Mouse (Mus musculus) layer of hippocampus, adult 9-10 months (tissue): ENCODE results near the gene Vstm5.
"Not testable (repeated sequence)": the region's sequence is repeated elsewhere in the genome, so short reads cannot be mapped to it uniquely, and the experiment has no call there.

Experiments
- DNase-seq: peaks from one replicate; pipeline ENCODE4 v3.0.0; 2022; ENCODE audit warnings: low spot score

The Vstm5 gene

DNA sequence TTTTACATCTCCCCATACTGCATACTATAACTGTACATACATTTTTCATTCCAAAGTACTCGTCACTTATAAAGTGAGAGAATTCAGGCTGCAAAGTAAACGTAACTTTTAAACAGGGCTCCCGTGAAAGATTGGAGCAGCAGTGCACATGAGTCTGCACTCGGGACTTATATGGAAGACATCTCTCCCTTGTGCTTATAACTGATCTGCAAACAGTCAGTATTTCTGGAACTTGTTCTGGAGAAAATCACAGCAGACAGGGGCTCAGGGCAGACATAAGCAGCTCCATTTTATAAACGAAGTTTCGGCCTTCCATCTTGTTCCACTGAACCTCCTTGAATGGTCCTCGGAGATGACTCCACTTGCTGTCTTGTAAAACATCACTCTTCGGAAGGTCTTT, 23.1 kb downstream of the Vstm5 start:
- no peak for DNase-seq

DNA sequence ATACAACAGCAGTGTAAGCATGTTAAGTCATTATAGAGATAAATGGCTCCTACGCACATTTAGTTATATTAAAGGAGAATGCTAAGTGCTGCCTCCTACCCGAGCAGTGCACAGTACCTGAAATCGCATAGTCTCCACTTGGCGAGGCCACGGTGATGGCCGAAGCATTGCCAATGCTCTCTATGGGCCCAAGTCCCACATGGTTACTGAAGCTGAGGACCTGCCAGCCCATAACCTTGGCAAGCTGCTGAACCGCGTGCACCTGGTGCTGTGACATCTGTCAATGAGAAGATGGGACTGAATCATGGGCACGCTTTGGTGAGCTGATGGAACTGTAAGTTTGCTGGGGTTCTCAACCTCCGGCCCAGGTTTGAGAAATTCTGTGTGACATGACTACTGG, 24.6 kb downstream of the Vstm5 start:
- DNase-seq = no peak

DNA sequence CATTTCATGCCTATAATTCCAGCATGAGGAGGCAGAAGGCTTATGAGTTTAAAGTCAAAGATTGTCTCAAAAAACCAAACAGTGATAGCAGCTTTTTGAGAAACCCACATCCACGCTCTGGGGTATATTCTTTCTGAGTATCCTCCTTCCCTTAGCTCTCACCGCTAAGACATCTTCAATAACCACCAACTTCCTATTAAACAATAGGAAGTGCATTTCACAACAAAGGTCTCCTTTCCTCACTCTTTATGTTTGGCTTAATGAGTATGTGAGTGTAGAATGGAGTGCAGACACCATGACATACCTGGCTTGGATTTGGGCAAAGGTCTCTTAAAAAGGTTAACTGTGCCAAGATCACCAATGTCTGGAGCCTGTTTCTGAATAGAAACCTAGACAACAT, 35.1 kb downstream of the Vstm5 start:
- no peak for DNase-seq

DNA sequence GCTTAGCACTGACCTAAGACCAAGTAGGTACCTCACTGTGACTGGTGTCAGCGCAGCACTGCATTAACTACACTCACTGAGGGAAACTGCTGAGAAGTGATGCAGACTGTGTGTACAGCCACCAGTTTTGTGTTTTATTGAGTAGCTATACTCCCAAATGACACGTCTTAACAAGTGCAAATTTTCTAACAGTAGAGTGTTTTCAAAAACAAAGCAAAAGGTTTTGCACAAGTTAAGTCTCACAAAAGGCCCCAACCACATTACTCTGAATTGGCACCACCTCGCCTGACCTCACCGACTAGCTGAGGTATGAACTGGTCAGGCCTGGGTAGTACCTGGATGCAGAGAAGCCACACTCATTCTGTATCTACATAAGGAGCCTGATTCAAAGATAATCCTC, 38.0 kb downstream of the Vstm5 start:
- no peak for DNase-seq

DNA sequence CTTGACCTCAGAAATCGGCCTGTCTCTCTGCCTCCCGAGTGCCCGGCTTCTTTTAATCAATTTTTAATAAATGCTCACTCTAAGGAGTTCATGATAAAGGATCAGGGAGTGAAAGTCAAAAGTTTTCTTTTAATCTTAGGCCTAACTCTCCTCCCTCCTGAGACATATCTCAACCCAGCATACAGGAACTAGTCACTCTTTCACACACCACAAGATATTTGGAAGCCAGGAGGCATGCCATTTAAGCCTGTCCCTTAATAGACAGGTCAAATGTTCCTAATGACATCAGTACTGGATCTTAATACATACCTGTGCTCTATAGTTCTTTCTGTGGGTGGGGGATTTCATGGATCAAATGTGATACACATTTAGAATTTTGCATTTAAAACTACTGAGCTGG, 39.5 kb downstream of the Vstm5 start:
- no peak for DNase-seq

DNA sequence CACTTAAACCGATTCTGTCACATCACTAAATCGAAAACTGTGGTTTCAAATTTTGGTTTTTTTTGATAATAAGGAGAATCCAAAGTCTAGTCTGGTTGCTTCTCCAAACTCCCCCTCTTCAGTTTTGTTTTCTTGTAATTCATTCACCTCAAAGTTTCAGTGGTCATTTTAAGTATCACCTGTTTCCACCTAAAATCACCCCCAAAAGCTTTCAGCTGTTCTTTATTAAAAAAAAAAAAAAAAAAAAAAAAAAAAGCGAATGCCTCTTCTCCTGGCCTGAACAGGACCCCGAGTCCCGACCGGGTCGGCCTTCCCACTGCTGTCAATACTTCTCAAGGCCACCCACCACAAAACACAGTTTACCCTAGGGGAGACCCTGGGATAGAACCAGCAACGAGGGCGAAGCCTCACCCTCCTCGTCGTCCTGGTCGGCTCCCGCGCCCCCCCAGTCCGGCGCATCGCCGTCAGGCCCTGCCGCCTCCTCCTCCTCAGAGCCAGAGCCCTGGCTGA, 40.3 kb downstream of the Vstm5 start:
- DNase-seq = no peak

DNA sequence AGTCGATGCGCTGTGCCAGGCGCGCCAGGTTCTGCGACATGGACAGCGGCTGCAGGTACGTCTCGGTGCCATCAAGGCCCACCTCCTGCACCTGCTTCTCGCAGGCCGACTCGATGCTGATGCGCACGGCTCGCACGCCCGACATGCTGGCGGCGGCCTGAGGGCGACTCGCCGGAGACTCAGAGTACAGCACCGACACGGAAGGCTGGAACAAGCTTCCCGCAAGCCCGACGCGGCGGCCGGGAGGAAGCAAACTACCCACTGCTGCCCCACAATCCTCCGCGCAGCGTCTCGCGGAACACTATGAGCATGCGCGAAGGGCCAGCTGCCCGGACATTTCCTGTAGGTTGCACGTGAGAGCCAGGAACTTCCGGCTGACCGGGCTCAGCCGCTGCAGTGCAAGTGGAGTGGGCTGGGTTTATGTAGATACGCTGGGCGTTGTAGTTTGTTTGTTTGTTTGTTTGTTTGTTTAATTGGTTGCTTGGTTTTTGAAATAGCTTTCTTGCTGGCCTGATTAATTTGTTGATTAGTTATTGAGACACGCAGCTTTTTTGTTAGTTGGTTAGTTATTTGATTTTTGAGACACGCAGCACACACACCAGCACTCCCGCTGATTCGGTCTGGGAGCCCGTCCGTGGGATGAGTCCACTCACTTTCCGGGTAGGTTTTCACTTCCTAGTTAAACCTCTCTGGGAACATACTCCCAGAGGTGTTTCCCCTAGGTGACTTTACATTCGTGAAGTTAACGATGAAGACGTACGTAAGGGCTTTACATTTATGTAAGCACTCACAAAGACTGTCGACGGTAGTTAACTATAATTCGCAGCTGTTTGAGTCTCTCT, 41.0 kb downstream of the Vstm5 start, which contains the start of gene Med17:
TSS of gene Med17 (minus strand) at position 283 of the 842 bp plus-strand sequence.
- peak; percentile 80 for DNase-seq

DNA sequence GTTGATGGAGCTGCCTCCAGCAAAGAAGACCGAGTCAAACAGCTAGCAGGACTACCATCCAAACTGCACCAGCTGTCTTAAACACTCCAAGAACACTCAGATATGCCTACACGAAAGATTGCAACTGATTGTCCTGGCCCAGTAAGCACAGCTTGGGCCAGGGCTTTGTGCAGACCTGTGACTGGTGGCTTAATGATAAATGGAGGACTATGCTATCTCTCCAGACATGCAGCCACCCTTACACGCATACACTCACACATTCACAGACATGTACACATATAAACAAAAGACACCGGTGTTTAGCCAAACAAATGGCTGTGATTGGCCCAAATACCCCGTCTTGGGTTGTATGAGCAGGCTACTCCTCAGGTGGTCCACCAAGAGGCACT, 41.6 kb downstream of the Vstm5 start:
- DNase-seq = no peak

DNA sequence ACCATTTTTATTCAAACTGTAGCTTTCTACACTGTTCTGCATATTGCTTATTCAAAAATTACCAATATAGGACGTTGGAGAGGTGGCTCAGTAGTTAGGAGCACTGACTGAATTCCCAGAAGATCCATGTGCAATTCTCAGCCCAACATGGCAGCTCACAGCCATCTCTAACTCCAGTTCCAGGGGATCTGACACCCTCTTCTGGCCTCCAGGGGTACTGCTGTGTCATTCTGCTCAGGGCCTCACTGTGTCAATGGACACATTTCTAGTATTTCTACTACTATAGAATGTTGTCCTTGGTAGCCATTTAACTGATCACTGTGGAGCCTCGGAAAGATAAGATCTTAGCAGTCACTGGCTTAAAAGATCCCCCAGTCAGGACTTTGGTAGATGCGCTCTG, 46.6 kb downstream of the Vstm5 start:
- DNase-seq = no peak

DNA sequence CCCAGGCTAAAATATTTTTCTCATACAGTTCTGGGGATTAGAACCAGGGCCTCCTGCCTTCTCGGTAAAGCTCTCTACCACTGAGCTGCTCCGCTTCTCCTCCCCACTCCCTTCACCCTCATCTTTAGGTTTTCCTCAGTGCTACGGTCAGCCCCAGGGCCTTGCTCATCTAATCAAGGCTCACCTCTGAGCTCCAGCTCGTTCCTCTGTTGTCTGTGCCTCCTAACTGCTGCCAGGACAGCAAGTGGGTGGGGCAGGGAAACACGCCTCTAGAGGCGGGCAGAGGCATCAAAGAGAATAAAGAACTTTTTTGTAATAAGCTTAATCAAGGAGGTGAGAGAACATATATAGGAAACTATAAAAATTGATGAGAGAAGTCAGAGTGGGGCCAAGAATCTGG, 49.0 kb downstream of the Vstm5 start:
- no peak for DNase-seq

DNA sequence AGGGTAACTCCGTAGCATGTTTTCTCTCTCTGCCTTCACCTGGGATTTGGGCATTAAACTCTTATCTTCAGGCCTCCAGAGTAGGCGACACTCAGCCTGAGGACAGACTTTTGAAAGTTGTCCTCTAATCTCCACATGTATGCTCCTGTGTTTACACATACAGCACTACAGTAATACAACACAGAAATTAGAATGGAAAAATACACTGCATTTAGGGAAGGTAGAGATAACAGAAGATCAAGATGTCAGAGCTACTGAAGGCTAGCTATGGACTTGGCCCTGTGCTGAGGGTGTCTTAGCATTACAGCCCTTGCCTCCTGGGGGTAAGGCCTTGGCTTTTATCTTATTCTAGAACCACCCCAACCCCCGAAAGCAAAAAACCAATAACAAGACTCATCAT, 49.6 kb downstream of the Vstm5 start:
- no peak for DNase-seq

DNA sequence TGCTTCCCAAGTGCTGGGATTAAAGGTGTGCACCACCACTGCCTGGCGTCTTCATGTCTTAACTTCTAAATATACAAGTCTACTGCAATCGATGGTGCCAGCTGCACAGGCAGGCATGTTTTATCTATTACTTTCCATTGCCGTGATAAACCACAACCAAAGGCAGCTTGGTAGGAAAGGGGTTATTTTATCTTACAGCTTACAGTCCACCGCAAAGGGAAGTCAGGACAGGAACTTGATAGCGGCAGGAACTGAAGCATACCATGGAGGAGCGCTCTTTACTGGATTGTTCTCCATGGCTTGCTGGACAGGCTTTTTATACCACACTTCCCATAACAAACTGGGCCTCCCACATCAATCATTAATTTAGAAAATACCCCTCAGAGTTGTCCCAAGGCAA, 50.4 kb downstream of the Vstm5 start:
- DNase-seq = no peak

DNA sequence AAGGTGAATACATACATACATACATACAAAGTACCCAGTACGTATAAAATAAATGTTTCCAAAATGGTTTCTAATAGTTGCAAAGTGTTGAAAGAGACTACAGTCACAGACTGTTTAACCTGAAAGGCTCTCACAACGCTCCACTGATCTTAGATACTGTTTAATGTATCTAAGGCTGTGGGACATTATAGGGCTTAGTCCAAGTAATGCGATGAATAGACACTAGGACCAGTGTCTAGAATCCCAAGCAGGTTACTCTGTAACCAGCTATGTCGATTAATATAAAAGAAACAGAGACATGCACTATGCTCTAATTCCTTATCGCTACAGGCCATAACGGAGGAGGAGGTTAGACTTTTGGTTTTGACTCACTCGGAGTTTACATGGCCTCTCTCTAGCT, 58.3 kb downstream of the Vstm5 start:
- no peak for DNase-seq

DNA sequence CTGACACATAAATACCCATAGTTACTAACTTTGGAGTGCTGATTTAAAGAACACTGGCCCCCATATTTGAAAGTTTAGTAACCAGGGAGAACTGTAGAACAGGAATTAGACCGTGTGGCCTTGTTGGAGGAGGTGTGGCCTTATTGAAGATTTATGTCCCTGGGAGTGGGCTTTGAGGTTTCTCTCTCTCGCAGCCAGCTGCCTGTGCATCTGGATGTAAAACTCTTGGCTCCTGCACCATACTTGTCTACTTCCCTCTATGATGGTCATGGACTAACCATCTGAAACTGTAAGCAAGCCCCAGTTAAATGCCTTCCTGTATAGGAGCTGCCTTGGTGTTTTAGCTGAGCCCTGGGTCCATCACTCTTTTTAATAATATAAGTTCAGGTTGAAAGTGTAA, 59.6 kb downstream of the Vstm5 start:
- no peak for DNase-seq

DNA sequence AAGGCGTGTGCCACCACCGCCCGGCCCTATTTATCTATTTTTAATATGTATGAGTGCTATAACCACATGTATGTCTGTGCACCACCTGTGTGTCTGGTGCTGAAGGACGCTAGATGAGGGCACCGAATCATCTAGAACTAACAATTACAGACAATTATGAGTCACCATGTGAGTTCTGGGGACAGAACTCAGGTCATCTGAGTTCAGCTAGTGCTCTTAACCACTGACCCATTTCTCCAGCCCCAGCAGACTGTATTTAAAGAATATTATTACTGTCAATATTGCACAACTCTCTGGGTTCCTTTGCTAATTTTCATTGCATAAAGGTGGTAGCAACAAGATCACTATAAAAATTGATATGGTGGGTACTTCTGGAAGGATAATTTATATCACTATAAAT, 61.2 kb downstream of the Vstm5 start:
- DNase-seq = no peak

DNA sequence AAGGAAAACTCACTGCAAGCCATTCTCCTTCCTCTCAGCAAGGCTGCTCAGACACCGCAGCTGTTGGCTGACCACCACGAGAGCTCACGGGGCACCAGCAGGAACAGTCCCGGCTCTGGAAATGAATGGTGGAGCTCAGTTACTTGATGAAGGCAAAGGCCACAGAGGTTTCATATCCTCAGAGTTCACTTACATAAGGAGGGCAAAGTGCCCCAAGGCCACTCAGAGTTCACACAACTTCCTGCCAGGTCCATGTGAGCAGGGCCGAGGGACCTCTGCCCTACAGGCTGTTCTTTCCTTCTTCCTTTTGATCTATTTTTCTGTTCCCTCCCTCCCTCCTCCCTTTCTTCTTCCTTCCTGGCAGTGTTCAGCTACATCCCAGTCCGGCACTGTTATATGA, 62.6 kb downstream of the Vstm5 start:
- DNase-seq = no peak

DNA sequence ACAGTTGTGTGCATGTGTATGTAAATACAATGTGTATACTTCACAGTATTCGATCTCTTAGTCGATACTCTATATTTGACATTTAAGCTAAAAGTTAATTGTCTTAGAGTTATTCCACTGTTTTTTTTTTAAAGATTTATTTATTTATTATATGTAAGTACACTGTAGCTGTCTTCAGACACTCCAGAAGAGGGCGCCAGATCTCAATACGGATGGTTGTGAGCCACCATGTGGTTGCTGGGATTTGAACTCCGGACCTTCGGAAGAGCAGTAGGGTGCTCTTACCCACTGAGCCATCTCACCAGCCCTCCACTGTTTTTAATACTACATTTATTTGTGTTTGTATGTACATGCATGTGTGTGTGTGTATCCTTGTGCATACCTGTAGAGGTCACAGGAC, 63.2 kb downstream of the Vstm5 start:
- not testable (repeated sequence) for DNase-seq

DNA sequence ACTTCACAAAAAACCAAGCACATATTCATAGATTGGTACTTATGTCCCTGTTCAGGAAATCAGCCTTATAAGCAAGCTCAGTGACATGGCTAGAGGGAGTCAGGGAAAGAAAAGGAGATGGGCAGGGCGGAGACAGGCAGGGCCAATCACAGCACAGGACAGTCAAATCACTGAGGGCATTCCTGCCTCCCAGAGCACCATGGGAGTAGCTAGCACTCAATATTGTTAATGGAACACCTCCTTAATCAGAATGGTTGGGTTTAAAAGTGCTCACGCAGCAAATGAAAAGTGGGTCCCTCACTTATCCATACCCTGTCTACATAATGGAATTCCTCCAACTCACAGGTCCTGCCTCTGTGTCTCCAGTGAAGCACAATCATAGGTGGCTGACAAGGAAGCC, 64.0 kb downstream of the Vstm5 start:
- no peak for DNase-seq

DNA sequence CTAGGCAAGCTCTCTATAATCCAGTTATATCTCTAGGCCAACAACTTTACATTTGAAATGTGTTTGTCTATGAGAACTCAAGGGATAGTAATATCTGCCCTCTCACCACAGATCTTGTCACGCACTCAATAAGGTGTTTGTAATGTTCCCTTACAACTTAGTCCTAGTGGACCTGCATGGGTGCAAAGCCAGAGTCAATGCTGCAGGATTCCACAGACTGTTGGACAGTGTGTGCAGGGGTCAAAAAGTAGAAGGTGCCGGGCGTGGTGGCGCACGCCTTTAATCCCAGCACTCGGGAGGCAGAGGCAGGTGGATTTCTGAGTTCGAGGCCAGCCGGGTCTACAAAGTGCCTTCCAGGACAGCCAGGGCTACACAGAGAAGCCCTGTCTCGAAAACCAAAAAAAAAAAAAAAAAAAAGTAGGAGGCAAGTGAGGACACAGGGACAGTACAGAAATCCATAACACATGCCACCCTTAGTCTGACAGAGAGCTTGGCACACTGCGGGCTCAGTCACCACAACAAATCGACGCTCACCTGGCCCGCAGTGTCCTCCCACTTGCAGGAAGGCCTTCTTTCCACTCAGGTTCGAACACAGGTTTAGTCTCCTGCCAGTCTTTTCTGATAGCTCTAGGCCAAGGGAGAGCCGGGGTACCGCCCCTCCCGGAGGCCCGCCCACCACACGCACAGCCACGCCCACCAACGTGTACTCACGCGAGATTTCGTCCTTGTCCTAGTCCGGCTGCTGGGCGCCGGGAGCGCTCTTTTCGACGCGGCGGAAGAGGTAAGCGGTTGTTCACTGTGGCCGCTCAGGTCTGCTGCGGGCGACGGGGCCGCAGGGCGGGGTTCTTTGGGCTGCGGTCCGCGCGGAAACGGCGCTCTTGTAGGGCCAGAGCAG, 66.9 kb downstream of the Vstm5 start, which contains the start of gene Taf1d:
TSS of gene Taf1d (plus strand) at position 712 of the 895 bp plus-strand sequence.
- DNase-seq = peak; percentile 90

DNA sequence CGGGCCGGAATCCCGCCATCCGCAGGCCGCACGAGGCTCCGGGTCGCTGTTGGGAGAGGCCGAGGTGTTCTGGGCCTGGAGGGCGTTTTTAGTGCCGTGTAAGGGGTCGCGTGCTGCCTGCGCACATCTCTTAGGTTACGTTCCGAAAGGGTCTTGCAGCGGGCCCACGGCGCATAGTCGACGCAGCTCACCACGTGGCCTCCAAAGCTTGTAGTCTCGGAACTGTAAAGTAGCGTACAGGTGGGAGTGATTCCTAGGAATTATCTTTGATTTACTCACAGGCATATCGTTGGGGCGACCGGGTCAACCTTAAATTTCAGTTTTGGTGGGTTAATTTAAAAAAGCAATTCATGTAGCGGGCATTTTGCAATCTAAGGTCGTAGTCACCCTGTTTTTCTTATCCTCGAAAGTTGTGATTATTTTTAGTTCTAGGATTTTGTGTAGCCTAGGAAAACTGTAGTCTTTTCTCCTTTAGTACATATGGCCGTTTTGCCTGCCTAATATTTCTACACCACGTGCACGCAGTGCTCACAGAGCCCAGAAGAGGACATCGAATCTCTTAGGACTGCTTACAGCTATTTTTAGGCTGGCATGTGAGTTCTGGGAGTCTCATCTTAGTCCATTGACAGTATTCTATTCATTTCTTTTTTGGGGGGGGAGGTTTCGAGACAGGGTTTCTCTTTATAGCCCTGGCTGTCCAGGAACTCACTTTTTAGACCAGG, 67.7 kb downstream of the Vstm5 start, which contains the start of gene 4931406C07Rik:
TSS of gene 4931406C07Rik (minus strand) at position 51 of the 722 bp plus-strand sequence.
- DNase-seq = no peak

DNA sequence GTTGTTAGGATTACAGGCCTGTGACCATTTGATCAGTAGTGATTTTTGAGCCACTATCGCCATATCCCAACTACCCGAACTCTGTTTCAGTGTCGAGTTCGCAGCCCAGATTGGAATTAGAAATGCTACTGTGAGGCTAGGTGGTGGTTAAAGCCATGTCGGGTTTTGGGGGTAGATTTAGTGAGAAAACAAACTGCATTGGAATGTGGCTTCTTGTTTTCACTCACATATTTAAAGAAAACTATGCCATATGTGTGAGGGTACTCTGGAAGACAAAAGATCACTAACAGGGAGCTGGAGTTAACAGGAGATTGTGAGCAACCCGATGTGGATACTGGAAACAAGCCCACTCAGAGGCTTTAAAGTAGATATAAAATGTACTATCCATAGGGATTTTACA, 68.4 kb downstream of the Vstm5 start:
- DNase-seq = no peak

DNA sequence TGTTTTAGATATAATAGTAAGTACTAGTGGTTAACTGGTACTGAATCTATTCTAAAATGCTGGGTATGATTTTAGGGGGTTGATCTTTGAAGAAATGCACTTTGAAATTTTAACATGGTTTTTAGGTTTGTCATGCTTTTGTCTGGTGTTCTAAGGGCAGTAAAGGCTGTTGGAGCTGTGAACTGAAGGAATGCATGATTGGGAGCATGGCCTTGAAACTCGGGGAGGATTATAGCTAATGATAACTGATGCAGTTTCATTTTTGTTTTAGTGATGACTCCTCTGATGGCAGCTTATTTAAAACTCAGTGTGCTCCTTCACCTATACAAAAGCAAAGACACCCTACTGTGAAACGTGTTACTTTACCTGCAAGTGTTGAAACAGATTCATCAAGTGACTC, 69.4 kb downstream of the Vstm5 start:
- no peak for DNase-seq
